Mouse (Mus musculus) right cerebral cortex, adult 2 months (tissue): ENCODE results near the gene Olfr876.
A peak's percentile ranks its signal among the peaks of the same experiment; 100 is the strongest.
"Not testable (repeated sequence)": the region's sequence is repeated elsewhere in the genome, so short reads cannot be mapped to it uniquely, and the experiment has no call there.

Source experiments
- DNase-seq, 2 experiments: peaks; one replicate each; pipeline ENCODE4 v3.0.0; 2021 to 2022; ENCODE audit warnings: low spot score in 2 of 2

Gene Olfr876

DNA sequence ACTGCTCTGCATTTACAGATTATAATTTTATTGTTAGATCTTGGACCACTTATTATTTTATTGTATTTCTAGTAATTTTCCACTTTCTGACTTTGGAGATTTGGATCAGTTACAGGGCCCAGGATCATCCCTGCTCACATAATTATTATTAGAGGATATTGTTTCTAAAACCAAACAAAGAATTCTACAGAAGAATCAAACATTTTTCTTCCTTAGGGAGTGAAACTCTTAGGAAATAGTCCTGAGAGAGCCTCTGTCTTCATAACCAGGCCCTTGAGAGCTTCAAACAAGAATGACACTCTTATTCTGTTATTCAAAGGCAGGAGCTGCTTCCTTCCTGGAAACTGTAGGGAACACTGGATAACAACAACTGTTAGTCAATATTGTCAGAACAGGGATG, at the start of gene Olfr876:
TSS of gene Olfr876 (plus strand) at position 301 of the 400 bp plus-strand sequence.
- DNase-seq: no peak

DNA sequence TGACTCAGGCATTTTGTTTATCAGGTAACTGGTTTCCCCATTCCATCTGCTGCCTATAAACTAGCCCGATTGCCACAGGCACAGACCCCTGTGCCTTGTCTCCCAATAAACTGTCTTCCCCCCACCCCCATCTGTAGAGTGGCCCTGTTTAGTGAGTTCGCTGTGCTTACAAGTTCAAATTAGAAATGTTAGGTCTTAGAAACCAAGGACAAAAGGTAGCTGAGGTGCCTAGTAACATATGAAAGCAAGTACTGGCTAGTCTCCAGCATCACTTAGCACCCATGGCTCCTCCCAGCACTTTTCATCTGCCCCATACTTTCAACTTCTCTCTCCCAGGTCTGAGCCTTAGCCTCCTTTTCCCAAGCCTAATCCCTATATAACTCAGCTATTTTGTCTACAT, 41.1 kb upstream of the Olfr876 start:
- DNase-seq: no peak

DNA sequence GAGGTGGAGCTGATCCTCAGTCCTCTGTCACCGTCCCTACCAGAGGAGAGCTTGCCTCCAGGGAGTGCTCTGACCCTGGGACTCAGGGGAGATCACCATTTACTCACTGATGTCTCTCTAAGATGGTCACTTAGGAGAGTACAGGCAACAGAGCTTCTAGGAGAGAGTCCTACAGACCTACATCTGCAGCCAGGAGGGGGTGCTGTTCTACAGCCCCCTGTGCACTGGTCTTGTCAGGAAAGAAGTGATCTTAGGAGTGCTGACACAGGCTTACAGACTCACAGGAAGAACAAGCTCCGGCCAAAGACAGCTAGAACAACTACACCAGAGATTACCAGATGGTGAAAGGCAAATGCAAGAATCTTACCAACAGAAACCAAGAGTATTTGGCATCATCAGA, 40.3 kb upstream of the Olfr876 start:
- no peak for DNase-seq

- DNase-seq: no peak
Measured at GRCm38 (mm10) chr9:37770661-37771060, 32.2 kb upstream of the Olfr876 start.

- no peak for DNase-seq
Measured at GRCm38 (mm10) chr9:37771759-37772158, 31.1 kb upstream of the Olfr876 start, which contains the start of gene Olfr875. Gene Olfr875, plus strand, starts transcription at chr9:37771857.

GRCm38 (mm10) chr9:37782766-37783260, 20.0 kb upstream of the Olfr876 start:
- peak in 1 of 2 experiments; percentile 6 for DNase-seq

- not testable (repeated sequence) for DNase-seq
Measured at GRCm38 (mm10) chr9:37783394-37784387, 19.1 kb upstream of the Olfr876 start.

DNA sequence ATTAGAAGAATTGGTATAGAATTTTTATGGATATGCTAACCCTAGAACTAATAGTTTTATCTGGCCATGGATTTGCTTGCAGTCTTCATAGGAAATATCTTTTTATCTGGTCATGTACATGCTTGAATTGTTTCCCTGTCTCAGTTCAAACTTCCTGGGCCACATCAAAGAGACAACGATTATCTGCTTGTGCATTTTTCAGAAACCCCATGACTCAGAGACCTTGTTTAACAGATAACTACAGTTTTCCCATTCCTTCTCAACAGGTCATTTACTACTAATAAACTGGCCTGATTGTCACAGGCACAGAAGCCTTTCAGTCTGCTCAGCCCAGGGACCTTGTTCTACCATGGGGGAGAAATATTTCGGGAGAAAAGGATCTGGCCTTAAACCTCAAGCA, 16.4 kb upstream of the Olfr876 start:
- no peak for DNase-seq

DNA sequence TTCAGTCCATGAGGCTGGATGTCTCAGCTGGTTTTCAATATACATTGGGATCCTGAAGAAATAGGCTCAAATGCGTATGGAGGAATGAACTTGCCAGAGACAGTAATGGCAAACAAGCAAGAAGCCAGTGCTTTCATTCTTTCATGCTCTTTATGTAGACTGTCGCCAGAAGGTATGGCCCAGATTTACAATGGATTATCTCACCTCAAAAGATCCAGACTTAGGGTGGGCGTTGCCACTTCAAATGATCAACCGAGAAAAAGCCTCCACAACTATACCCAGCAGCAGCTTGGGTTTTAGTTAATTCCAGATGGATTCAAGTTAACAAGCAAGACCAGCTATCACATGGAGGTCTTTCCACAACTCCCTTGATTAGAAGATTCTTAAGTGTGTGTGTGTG, 776 bp upstream of the Olfr876 start:
- DNase-seq: peak in 1 of 2 experiments; percentile 29

- DNase-seq: no peak
Measured at GRCm38 (mm10) chr9:37807235-37807634, 4.4 kb downstream of the Olfr876 start.

DNA sequence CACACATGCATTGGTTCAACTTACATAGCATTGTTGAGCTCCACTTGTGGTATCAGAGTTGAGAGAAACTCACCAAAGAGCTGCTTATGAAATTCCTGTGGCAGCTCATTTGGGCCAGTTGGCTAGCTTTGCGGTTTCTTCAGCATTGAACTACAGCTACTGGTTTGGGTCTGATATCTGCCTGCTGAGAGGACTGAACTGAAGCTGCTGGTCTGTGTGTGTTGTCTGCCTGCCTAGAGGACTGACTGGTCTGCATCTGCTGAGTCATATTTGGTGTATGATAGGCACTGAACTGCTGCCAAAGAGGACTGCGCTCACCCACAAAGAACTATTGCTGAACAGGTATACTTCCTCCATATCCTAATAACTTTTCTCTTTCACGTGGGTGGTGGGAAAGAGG, 5.6 kb downstream of the Olfr876 start:
- no peak for DNase-seq

- DNase-seq: no peak
Measured at GRCm38 (mm10) chr9:37808976-37809375, 6.1 kb downstream of the Olfr876 start.

- peak; percentile 23 to 39 for DNase-seq
Measured at GRCm38 (mm10) chr9:37814696-37815095, 11.9 kb downstream of the Olfr876 start.

DNA sequence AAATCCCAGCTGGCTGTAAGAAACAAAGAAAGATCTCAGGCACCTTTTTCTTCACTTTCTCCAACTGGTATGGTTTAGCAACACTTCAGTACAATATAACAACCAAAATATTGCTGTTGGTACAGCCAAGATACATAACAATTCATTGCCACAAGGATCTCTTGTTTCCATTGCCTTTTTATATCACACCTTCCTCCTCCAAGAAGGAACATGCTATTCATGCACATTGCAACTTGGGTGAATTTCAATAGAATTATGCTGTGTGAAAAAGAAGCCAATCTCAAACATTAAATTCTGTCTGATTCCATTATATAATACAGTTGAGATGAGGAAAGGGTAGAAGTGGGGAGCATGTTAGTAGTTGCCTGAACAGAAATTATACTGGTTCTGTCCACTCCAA, 27.1 kb downstream of the Olfr876 start:
- no peak for DNase-seq

DNA sequence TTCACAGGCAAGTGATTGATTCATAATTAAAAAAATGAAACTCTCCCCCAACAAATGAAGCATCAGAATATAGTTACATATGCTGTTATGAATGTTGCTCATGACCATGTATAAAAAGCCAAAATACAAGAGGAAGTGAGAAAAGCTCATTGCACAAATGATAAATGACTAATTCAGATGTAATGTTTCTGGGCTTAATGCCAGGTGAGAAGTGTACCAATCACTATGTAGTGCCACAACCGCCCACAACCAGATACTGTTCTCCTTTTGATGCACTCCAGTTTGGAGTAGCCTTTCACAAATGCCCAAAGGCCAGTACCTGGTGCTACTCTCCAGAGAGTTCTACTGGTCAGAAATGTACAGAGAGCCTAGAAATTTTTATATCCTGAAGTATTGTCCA, 30.5 kb downstream of the Olfr876 start:
- peak; percentile 29 to 53 for DNase-seq

DNA sequence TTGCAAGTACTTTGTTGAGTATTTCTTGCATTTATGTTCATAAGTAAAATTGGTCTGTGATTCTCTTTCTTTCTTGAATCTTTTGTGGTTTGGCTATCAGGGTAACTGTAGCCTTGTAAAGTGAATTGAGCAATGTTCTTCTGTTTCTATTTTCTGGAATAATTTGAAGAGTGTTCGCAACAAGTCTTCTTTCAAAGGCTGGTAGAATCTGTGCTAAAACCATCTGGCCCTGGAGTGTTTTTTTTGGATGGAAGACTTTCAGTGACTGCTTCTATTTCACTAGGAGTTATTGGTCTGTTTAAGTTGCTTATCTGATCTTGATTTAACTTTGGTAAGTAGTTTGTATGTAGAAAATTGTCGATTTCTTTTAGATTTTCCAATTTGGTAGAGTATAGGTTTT, 46.4 kb downstream of the Olfr876 start:
- no peak for DNase-seq

- no peak for DNase-seq
Measured at GRCm38 (mm10) chr9:37853969-37854368, 51.1 kb downstream of the Olfr876 start, which contains the start of gene Olfr877. Gene Olfr877, plus strand, starts transcription at chr9:37854269.
